Mouse (Mus musculus): Measurements from ENCODE around the gene Tmem37. TPM values are rescaled to one million over a fixed set of nuclear protein-coding genes. Genes with fewer than 3 reads are reported as not detected.

Gene Tmem37
- total RNA-seq, 1 experiment, result 26.7 TPM

GRCm38 (mm10) chr1:120025050-120025439, 48.8 kb downstream of the Tmem37 start:
- in situ Hi-C loops (cut with MboI; ENCODE audit: low sequenced_read_pairs in 2 of 2, unreplicated experiment in 2 of 2), result no loop called here
- H3K36me3 ChIP-seq (ENCODE audit: control insufficient read depth, insufficient read depth, low read length, poor library complexity, severe bottlenecking), result no peaks in the 10 kb centered on the region
- DNase-seq (ENCODE audit: low read depth, low spot score), result no peak
- no peaks in the 10 kb centered on the region for H3K4me1 ChIP-seq (ENCODE audit: control insufficient read depth in 2 of 2, insufficient read depth in 2 of 2, low read length in 2 of 2, poor library complexity in 1 of 2)
- no peaks in the 10 kb centered on the region for H3K9me3 ChIP-seq (ENCODE audit: control insufficient read depth, insufficient read depth, low read depth, low read length)
- no peak overlapping the region for H3K4me3 ChIP-seq (ENCODE audit: insufficient read depth in 1 of 2, low read depth in 1 of 2, low read length in 2 of 2, poor library complexity in 1 of 2, severe bottlenecking in 1 of 2)
- no peak overlapping the region for H3K27ac ChIP-seq (ENCODE audit: insufficient read depth, low read depth, low read length, poor library complexity, severe bottlenecking)
- no peak overlapping the region for H3K9ac ChIP-seq (ENCODE audit: insufficient read depth, low read depth, low read length, poor library complexity, severe bottlenecking)
- TF ChIP-seq ZC3H11A (IDR thresholded peaks at IDR 0.05; ENCODE audit: borderline replicate concordance, low read depth, low read length) (no peak), HCFC1 (IDR thresholded peaks at IDR 0.05; ENCODE audit: borderline replicate concordance, insufficient read depth, low read length) (no peak), ZNF384 (IDR thresholded peaks at IDR 0.05; ENCODE audit: low read depth, low read length) (no peak), MAFK (IDR thresholded peaks at IDR 0.05; ENCODE audit: insufficient read depth, low read depth, low read length) (no peak), CHD2 (IDR thresholded peaks at IDR 0.05; ENCODE audit: low read depth, low read length) (no peak)

DNA sequence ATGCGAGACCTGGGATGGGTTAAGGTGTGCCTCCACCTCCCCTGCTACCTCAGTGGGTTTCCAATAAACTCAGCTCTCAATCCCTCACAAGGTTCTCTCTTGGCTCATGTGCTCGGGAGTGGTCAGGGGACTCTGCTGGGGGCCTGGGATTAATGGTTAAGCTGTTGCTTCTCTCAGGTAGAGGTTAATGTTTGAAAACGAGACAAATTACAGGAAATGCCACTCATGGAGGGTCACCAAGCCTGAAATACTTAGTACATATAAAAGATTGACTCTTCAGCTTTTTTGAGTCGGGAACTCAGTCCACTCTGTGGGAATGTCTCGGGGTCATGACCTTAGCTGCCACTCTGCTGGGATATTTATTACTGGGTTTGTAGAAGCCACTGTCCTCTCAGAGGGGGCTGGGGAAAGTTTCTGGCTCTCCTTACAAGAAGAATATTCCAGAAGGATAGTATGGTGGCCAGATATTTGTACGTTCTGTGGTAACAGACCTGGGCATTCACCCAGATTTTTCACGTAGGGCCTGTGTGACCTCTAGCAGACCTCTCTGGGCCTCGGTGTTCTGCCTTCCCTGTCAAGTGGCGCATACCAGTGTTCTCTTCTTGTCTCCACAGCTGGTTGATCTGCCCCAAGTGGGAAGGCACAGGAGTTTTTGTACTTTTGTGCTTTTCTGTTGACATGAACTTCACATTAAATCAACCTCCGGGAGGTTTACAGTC, 49.4 kb downstream of the Tmem37 start:
- in situ Hi-C loops (cut with MboI; ENCODE audit: low sequenced_read_pairs in 2 of 2, unreplicated experiment in 2 of 2), result no loop called here
- DNase-seq (ENCODE audit: low read depth, low spot score), result no peak
- no peaks in the 10 kb centered on the region for H3K9me3 ChIP-seq (ENCODE audit: control insufficient read depth, insufficient read depth, low read depth, low read length)
- no peak for TF ChIP-seq ZC3H11A (IDR thresholded peaks at IDR 0.05; ENCODE audit: borderline replicate concordance, low read depth, low read length)
- no peak for TF ChIP-seq ZNF384 (IDR thresholded peaks at IDR 0.05; ENCODE audit: low read depth, low read length)
- no peak for TF ChIP-seq CHD2 (IDR thresholded peaks at IDR 0.05; ENCODE audit: low read depth, low read length)
- TF ChIP-seq HCFC1 (IDR thresholded peaks at IDR 0.05; ENCODE audit: borderline replicate concordance, insufficient read depth, low read length), result no peak
- no peak for TF ChIP-seq MAFK (IDR thresholded peaks at IDR 0.05; ENCODE audit: insufficient read depth, low read depth, low read length)
- no peak overlapping the region for H3K27ac ChIP-seq (ENCODE audit: insufficient read depth, low read depth, low read length, poor library complexity, severe bottlenecking)
- H3K9ac ChIP-seq (ENCODE audit: insufficient read depth, low read depth, low read length, poor library complexity, severe bottlenecking), result no peak overlapping the region
- H3K4me3 ChIP-seq (ENCODE audit: insufficient read depth in 1 of 2, low read depth in 1 of 2, low read length in 2 of 2, poor library complexity in 1 of 2, severe bottlenecking in 1 of 2), result no peak overlapping the region
- H3K36me3 ChIP-seq (ENCODE audit: control insufficient read depth, insufficient read depth, low read length, poor library complexity, severe bottlenecking), result no peaks in the 10 kb centered on the region
- H3K4me1 ChIP-seq (ENCODE audit: control insufficient read depth in 2 of 2, insufficient read depth in 2 of 2, low read length in 2 of 2, poor library complexity in 1 of 2), result no peaks in the 10 kb centered on the region

GRCm38 (mm10) chr1:120021951-120022350, 51.9 kb downstream of the Tmem37 start:
- TF ChIP-seq MAFK (IDR thresholded peaks at IDR 0.05; ENCODE audit: insufficient read depth, low read depth, low read length) (no peak), ZC3H11A (IDR thresholded peaks at IDR 0.05; ENCODE audit: borderline replicate concordance, low read depth, low read length) (no peak), HCFC1 (IDR thresholded peaks at IDR 0.05; ENCODE audit: borderline replicate concordance, insufficient read depth, low read length) (no peak), ZNF384 (IDR thresholded peaks at IDR 0.05; ENCODE audit: low read depth, low read length) (no peak), CHD2 (IDR thresholded peaks at IDR 0.05; ENCODE audit: low read depth, low read length) (no peak)
- H3K9me3 ChIP-seq (ENCODE audit: control insufficient read depth, insufficient read depth, low read depth, low read length), result no peaks in the 10 kb centered on the region
- in situ Hi-C loops (cut with MboI; ENCODE audit: low sequenced_read_pairs in 2 of 2, unreplicated experiment in 2 of 2), result no loop called here

DNA sequence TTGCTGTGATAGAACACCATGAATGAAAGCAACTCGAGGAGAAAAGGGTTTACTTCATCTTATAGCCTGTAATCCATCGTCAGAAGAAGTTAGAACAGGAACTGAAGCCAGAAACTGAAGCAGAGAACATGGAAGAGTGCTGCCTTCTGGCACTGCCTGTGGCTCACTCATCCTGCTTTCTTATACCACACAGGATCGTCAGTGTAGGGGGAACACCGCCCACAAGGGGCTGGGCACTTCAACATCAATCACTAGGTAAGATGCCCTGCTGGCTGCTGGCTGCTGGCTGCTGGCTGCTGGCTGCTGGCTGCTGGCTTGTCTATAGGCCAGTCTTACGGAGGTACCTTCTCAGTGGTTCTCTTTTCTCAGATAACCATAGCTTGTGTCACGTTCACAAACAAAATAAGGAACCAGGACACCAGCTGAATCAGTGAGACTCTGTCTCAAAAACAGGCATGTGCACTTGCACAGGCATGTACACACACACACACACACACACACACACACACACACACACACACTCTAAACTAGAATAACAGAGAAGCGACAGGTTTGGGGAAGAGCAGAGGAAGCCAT, 53.5 kb downstream of the Tmem37 start:
- no peaks in the 10 kb centered on the region for H3K36me3 ChIP-seq (ENCODE audit: control insufficient read depth, insufficient read depth, low read length, poor library complexity, severe bottlenecking)
- H3K4me1 ChIP-seq (ENCODE audit: control insufficient read depth in 2 of 2, insufficient read depth in 2 of 2, low read length in 2 of 2, poor library complexity in 1 of 2), result no peaks in the 10 kb centered on the region
- no peak overlapping the region for H3K27ac ChIP-seq (ENCODE audit: insufficient read depth, low read depth, low read length, poor library complexity, severe bottlenecking)
- in situ Hi-C loops (cut with MboI; ENCODE audit: low sequenced_read_pairs in 2 of 2, unreplicated experiment in 2 of 2), result no loop called here
- no peaks in the 10 kb centered on the region for H3K9me3 ChIP-seq (ENCODE audit: control insufficient read depth, insufficient read depth, low read depth, low read length)
- no peak for DNase-seq (ENCODE audit: low read depth, low spot score)
- H3K9ac ChIP-seq (ENCODE audit: insufficient read depth, low read depth, low read length, poor library complexity, severe bottlenecking), result no peak overlapping the region
- TF ChIP-seq MAFK (IDR thresholded peaks at IDR 0.05; ENCODE audit: insufficient read depth, low read depth, low read length), result no peak
- TF ChIP-seq ZC3H11A (IDR thresholded peaks at IDR 0.05; ENCODE audit: borderline replicate concordance, low read depth, low read length), result no peak
- no peak for TF ChIP-seq HCFC1 (IDR thresholded peaks at IDR 0.05; ENCODE audit: borderline replicate concordance, insufficient read depth, low read length)
- TF ChIP-seq CHD2 (IDR thresholded peaks at IDR 0.05; ENCODE audit: low read depth, low read length), result no peak
- no peak for TF ChIP-seq ZNF384 (IDR thresholded peaks at IDR 0.05; ENCODE audit: low read depth, low read length)
- no peak overlapping the region for H3K4me3 ChIP-seq (ENCODE audit: insufficient read depth in 1 of 2, low read depth in 1 of 2, low read length in 2 of 2, poor library complexity in 1 of 2, severe bottlenecking in 1 of 2)

More at GRCm38 (mm10) chr1:120021951-120022350, 51.9 kb downstream of the Tmem37 start:
- no peaks in the 10 kb centered on the region for H3K36me3 ChIP-seq (ENCODE audit: control insufficient read depth, insufficient read depth, low read length, poor library complexity, severe bottlenecking)
- no peaks in the 10 kb centered on the region for H3K4me1 ChIP-seq (ENCODE audit: control insufficient read depth in 2 of 2, insufficient read depth in 2 of 2, low read length in 2 of 2, poor library complexity in 1 of 2)
- H3K9ac ChIP-seq (ENCODE audit: insufficient read depth, low read depth, low read length, poor library complexity, severe bottlenecking), result no peak overlapping the region
- no peak overlapping the region for H3K27ac ChIP-seq (ENCODE audit: insufficient read depth, low read depth, low read length, poor library complexity, severe bottlenecking)
- DNase-seq (ENCODE audit: low read depth, low spot score), result no peak
- no peak overlapping the region for H3K4me3 ChIP-seq (ENCODE audit: insufficient read depth in 1 of 2, low read depth in 1 of 2, low read length in 2 of 2, poor library complexity in 1 of 2, severe bottlenecking in 1 of 2)

All from ES-E14 (cell line).